Mouse (Mus musculus) heart, adult 2 months (tissue): ENCODE results near the gene B4galt5. TPM values are rescaled to one million over a fixed set of nuclear protein-coding genes. Genes with fewer than 3 reads are reported as not detected.

Experiments
- DNase-seq, 2 experiments: peaks; one replicate each; pipeline ENCODE4 v3.0.0; 2021
- H3K27ac ChIP-seq: fragments of 200-600 bp; 2 replicates; pipeline ENCODE4 v1.8.1; 2022
- H3K27me3 ChIP-seq: fragments of 200-500 bp; 2 replicates; pipeline ENCODE4 v1.6.1; 2012; ENCODE audit warnings: mild to moderate bottlenecking, low read length, inconsistent platforms, mixed read lengths; ENCODE audit not compliant: control insufficient read depth, insufficient read depth
- H3K36me3 ChIP-seq: fragments of 200-500 bp; 2 replicates; pipeline ENCODE4 v1.6.1; 2012; ENCODE audit warnings: low read length, inconsistent platforms; ENCODE audit not compliant: control insufficient read depth, insufficient read depth
- H3K4me1 ChIP-seq: fragments of 200-500 bp; 2 replicates; pipeline ENCODE4 v1.6.1; 2011; ENCODE audit warnings: low read length; ENCODE audit not compliant: control insufficient read depth, insufficient read depth
- H3K4me3 ChIP-seq: fragments of 200-600 bp; 2 replicates; pipeline ENCODE4 v1.8.1; 2022
- H3K79me2 ChIP-seq: fragments of 200-500 bp; replicated peaks from 2 replicates; pipeline ENCODE4 v1.6.1; 2012; ENCODE audit warnings: mild to moderate bottlenecking, inconsistent platforms, low read length, moderate library complexity, mixed read lengths; ENCODE audit not compliant: control insufficient read depth, insufficient read depth
- H3K9ac ChIP-seq: fragments of 200-500 bp; 2 replicates; pipeline ENCODE4 v1.6.1; 2012; ENCODE audit warnings: low read depth, mild to moderate bottlenecking, control low read depth, inconsistent platforms, low read length, mixed read lengths
- CTCF ChIP-seq: fragments of 200-600 bp; IDR thresholded peaks from 2 replicates; pipeline ENCODE4 v1.8.1; 2022; ENCODE audit warnings: antibody characterized with exemption, mild to moderate bottlenecking, moderate library complexity
- EP300 ChIP-seq: fragments of 200-500 bp; IDR thresholded peaks from 2 replicates; pipeline ENCODE4 v1.6.1; 2011; ENCODE audit warnings: low read depth, low read length, control low read depth; ENCODE audit not compliant: insufficient read depth
- POLR2A ChIP-seq: fragments of 200-500 bp; IDR thresholded peaks from 2 replicates; pipeline ENCODE4 v1.6.1; 2011; ENCODE audit warnings: mild to moderate bottlenecking, low read depth, low read length, control low read depth; ENCODE audit not compliant: insufficient read depth
- WGBS: fragments of 180-500 bp; shearing (Covaris S2); methylation state at CpG from one replicate; pipeline ENCODE4 v1.1.7; 2018; 5-methylcytosine and 5-hydroxymethylcytosine counted together
- intact Hi-C: fragments of 180-260 bp; cut with DNase I; formaldehyde crosslinking; loops from one replicate; pipeline ENCODE4 v1.15.1; 2025
- polyA plus RNA-seq: library from polyadenylated mRNA; depleted of rRNA; stranded (reverse); fragments of >200 nt; gene quantifications from 2 replicates; pipeline ENCODE4 v1.2.3, GENCODE M21; 2012
- total RNA-seq, 2 experiments: library from RNA; stranded (reverse); gene quantifications; 2 replicates each; pipeline ENCODE4 v1.2.3; 2021

The B4galt5 gene
- total and polyA plus RNA-seq, 3 experiments = 9.4 to 17.0 (median 14.1) TPM

DNA sequence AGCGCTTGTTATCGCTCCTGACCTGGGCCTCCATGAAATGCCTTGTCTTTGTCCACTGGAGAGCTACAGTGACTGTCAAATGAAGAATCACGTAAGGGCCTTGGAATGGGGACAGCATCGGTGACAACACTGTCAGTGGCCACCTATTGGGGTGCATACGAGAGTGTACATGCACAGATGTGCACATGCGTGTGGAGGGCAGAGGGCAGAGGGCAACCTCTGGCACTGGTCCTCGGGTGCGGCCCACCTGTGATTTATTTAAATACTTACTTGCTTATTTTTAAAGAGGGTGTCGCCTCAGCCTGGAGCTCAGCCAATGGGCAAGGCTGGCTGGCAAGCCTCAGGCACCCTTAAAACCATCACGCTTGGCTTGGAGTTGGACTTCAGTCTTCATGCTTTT lies 86.5 kb downstream of the B4galt5 start:
- no peak overlapping the region for H3K9ac ChIP-seq
- no peak for DNase-seq
- H3K27me3 ChIP-seq = no peaks in the 10 kb centered on the region
- no peak overlapping the region for H3K4me3 ChIP-seq
- TF ChIP-seq POLR2A (no peak), EP300 (no peak), CTCF (no peak)
- WGBS = 94% methylated on average over 10 of the region's 10 CpGs
- intact Hi-C loops = no loop called here
- no peak overlapping the region for H3K27ac ChIP-seq
- H3K36me3 ChIP-seq = no peaks in the 10 kb centered on the region
- H3K4me1 ChIP-seq = peaks cover 4% of the 10 kb centered on the region
- no peaks in the 10 kb centered on the region for H3K79me2 ChIP-seq

DNA sequence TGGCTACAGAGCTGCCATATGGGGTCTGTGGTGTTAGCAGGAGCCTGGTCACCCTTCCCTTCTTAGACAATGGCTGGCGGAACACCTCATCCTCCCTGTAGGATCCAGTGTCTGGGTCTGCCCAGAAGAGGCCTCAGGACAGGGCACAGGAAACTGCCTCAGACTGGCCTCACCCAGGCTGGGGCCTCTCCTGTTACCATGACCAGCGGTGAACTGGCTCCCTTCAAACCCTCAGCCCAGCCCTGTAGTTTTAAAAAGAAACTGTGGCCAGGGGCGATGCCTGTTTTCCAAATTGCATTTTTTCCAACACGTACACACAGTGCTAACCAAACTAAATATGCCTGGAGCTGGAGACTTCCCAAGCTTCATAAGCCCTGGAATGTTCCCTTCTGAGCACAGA lies 87.9 kb downstream of the B4galt5 start:
- TF ChIP-seq POLR2A = no peak
- TF ChIP-seq CTCF = no peak
- TF ChIP-seq EP300 = no peak
- Histone ChIP-seq H3K4me3 (no peak overlapping the region), H3K79me2 (no peaks in the 10 kb centered on the region), H3K9ac (no peak overlapping the region), H3K36me3 (no peaks in the 10 kb centered on the region), H3K4me1 (peaks cover 2% of the 10 kb centered on the region; the same call in 1 of the 2 replicates), H3K27me3 (no peaks in the 10 kb centered on the region), H3K27ac (no peak overlapping the region; the same call in none of the 2 replicates)
- DNase-seq = peak in 1 of 2 experiments; percentile 36
- 57% methylated on average over 4 of the region's 4 CpGs for WGBS
- intact Hi-C loops = no loop called here

DNA sequence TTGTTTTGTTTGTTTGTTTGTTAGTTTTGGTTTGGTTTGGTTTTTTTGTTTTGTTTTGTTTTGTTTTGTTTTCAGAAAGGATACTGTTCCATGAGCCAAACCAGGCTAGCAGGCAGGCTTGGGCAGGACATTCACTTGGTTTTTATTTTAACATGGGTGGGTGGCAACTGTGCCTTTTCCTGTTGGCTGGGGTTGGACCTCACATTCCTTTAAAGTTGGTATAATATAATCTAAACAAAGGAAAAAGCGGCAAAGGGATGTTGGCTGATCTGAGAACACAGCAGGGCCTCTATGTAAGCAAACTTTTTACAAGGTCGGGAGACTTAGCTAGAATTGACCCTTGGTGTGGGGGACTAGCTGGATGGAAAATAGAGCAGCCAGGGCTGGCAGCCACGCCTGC lies 91.2 kb downstream of the B4galt5 start:
- no peaks in the 10 kb centered on the region for H3K27me3 ChIP-seq
- H3K4me1 ChIP-seq = peaks cover 6% of the 10 kb centered on the region
- H3K9ac ChIP-seq = no peak overlapping the region
- DNase-seq = no peak
- no peak overlapping the region for H3K4me3 ChIP-seq
- intact Hi-C loops = no loop called here
- H3K79me2 ChIP-seq = no peaks in the 10 kb centered on the region
- TF ChIP-seq CTCF (no peak), EP300 (no peak), POLR2A (no peak)
- no peak overlapping the region for H3K27ac ChIP-seq
- WGBS = 68% methylated on average over 3 of the region's 3 CpGs
- H3K36me3 ChIP-seq = no peaks in the 10 kb centered on the region

DNA sequence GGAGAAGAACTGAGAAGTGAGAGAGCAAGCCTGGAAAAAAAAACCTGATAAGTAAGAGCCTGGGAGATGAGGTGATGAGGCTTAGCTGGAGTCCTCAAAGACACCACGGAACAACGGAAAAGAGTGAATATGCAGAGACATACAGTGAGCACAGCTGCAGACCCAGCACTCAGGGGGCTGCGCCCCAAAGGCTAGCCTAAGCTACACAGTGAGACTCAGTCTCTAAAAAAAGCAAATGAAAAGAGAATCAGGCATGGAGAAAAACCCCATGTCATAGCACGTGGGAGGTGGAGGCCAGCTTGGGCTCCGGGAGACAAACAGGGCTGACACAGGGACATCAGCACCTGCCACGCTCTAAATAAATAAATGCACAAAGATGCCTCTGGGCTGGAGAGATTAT lies 94.2 kb downstream of the B4galt5 start:
- H3K36me3 ChIP-seq = no peaks in the 10 kb centered on the region
- no peaks in the 10 kb centered on the region for H3K27me3 ChIP-seq
- TF ChIP-seq POLR2A (no peak), CTCF (no peak), EP300 (no peak)
- no peak for DNase-seq
- no peak overlapping the region for H3K4me3 ChIP-seq
- 79% methylated on average over 6 of the region's 6 CpGs for WGBS
- H3K79me2 ChIP-seq = no peaks in the 10 kb centered on the region
- no peak overlapping the region for H3K27ac ChIP-seq
- peaks cover 13% of the 10 kb centered on the region for H3K4me1 ChIP-seq
- H3K9ac ChIP-seq = no peak overlapping the region
- intact Hi-C loops = no loop called here

DNA sequence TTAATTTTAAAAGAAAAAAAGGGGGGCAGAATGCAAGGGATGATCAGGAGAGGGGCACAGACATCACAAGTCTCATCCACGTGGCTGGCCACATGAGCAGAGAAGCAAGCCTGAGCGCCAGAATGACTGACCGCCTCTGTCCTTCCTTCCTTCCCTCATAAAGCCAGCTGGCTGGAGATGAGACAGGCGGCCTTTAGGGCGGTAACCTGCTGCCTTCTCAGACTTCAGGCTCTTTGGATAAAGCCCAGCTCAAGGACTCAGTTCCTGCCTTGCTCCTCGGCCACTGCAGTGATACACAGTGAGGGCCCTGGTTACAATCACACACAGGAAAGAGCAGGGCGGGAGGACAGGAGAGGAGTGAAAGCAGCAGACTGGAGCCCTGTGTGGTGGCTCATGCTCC lies 94.8 kb downstream of the B4galt5 start:
- Histone ChIP-seq H3K27me3 (no peaks in the 10 kb centered on the region), H3K36me3 (no peaks in the 10 kb centered on the region), H3K9ac (no peak overlapping the region), H3K4me1 (peaks cover 13% of the 10 kb centered on the region), H3K4me3 (no peak overlapping the region), H3K79me2 (no peaks in the 10 kb centered on the region), H3K27ac (peak overlapping the region; percentile 32; the same call in 1 of the 2 replicates)
- intact Hi-C loops = no loop called here
- 32% methylated on average over 7 of the region's 7 CpGs for WGBS
- peak; percentile 67 to 78 for DNase-seq
- TF ChIP-seq EP300 (peak; percentile 54; the same call in 1 of the 2 replicates), CTCF (no peak)

DNA sequence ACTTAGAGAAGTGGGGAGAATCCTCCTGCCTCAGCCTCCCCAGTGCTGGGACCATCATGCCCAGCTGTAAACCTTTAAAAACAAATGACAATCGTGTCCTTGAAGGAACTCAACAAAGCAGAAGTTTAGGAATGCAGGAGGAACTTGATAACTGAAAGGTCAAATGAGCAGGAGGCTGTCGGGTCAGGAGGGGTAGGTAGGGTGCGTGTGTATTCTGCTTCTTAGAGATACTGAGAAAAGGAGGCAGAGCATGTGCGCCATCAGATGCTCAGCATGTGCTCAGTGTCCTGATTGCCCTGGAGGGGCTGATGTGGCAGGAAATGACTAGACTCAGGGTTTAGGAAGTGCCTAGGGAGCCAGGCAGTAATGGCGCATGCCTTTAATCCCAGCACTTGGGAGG lies 95.5 kb downstream of the B4galt5 start:
- Histone ChIP-seq H3K4me3 (no peak overlapping the region), H3K27me3 (no peaks in the 10 kb centered on the region), H3K79me2 (no peaks in the 10 kb centered on the region), H3K4me1 (peaks cover 13% of the 10 kb centered on the region), H3K27ac (peak overlapping the region; percentile 32; the same call in 1 of the 2 replicates), H3K9ac (no peak overlapping the region), H3K36me3 (no peaks in the 10 kb centered on the region)
- 67% methylated on average over 5 of the region's 5 CpGs for WGBS
- no peak for DNase-seq
- intact Hi-C loops = no loop called here
- TF ChIP-seq POLR2A (no peak), EP300 (no peak), CTCF (no peak)

DNA sequence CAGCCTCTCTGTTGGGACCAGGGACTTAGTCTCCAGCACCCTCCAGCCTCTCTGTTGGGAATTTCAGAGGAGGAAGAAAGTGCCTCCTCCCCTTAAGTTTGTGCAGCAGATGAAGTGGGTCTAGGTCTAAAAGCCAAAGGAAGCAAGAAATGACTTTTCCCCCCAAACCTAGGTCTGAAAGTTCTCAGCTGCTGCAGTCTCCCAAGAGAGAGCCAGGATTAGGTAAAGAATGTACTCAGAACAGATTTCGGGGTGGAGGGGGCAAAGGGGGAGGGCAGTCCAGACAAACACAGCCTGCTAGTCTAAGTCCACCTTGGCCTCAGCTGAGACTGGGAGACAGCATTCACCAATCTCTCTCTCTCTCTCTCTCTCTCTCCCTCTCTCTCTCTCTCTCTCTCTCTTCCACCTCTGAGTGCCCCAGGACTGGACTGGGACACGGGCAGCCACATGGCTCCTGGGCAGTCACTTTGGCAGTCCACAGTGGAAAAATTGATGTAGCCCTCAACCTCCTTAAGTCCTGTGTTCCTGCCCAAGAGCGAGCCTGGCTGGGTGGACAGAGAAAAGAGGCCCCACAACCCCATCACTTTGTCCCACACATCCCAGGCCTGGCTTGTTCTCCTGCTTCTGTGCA lies 96.8 kb downstream of the B4galt5 start:
- no peaks in the 10 kb centered on the region for H3K79me2 ChIP-seq
- no peaks in the 10 kb centered on the region for H3K27me3 ChIP-seq
- intact Hi-C loops = no loop called here
- H3K4me1 ChIP-seq = peaks cover 13% of the 10 kb centered on the region
- 30% methylated on average over 3 of the region's 3 CpGs for WGBS
- no peak overlapping the region for H3K4me3 ChIP-seq
- no peaks in the 10 kb centered on the region for H3K36me3 ChIP-seq
- no peak for DNase-seq
- H3K27ac ChIP-seq = peak overlapping the region; percentile 38; the same call in 1 of the 2 replicates
- TF ChIP-seq POLR2A (no peak), CTCF (no peak), EP300 (no peak)
- no peak overlapping the region for H3K9ac ChIP-seq
